Mouse (Mus musculus): ENCODE data around the gene Olfr1219. TPM values are rescaled to one million over a fixed set of nuclear protein-coding genes. Genes with fewer than 3 reads are reported as not detected.

Gene Olfr1219
- polyA plus RNA-seq (2012; fragmentation: generic; extraction: Trizol): not detected

GRCm38 (mm10) chr2:89083413-89083812 is at the start of gene Olfr1219:
TSS of gene Olfr1219 (minus strand) at chr2:89083513.
- TF ChIP-seq POLR2AphosphoS2 (IDR thresholded peaks at IDR 0.05; ENCODE audit: insufficient read length, low read depth): no peak
- Histone ChIP-seq H3K27me3 (ENCODE audit: control insufficient read depth, insufficient read depth, insufficient read length) (no peaks in the 10 kb centered on the region), H3K36me3 (ENCODE audit: control insufficient read depth, insufficient read depth) (no peaks in the 10 kb centered on the region), H3ac (ENCODE audit: control insufficient read depth, insufficient read length) (no peak within 1 kb of the TSS), H3K79me2 (ENCODE audit: control insufficient read depth, insufficient read depth) (no peaks in the 10 kb centered on the region), H3K4me2 (ENCODE audit: low read depth) (no peak within 1 kb of the TSS), H3K4me3 (no peak within 1 kb of the TSS)

GRCm38 (mm10) chr2:89132954-89133353 is 49.6 kb upstream of the Olfr1219 start, which contains the start of gene Olfr1222:
TSS of gene Olfr1222 (minus strand) at chr2:89133054.
- H3K36me3 ChIP-seq (ENCODE audit: control insufficient read depth, insufficient read depth): no peaks in the 10 kb centered on the region
- no peak within 1 kb of the TSS for H3K4me3 ChIP-seq
- no peak within 1 kb of the TSS for H3K4me2 ChIP-seq (ENCODE audit: low read depth)
- no peaks in the 10 kb centered on the region for H3K79me2 ChIP-seq (ENCODE audit: control insufficient read depth, insufficient read depth)
- no peaks in the 10 kb centered on the region for H3K27me3 ChIP-seq (ENCODE audit: control insufficient read depth, insufficient read depth, insufficient read length)
- TF ChIP-seq USF1 (IDR thresholded peaks at IDR 0.05; ENCODE audit: low read depth) (no peak), TCF3 (IDR thresholded peaks at IDR 0.05; ENCODE audit: insufficient read length, low read depth) (no peak), SRF (IDR thresholded peaks at IDR 0.05; ENCODE audit: control insufficient read depth, insufficient read length, low read depth) (no peak)
- H3ac ChIP-seq (ENCODE audit: control insufficient read depth, insufficient read length): no peak within 1 kb of the TSS

- no peaks in the 10 kb centered on the region for H3K79me2 ChIP-seq (ENCODE audit: control insufficient read depth, insufficient read depth)
- H3K4me3 ChIP-seq: no peak within 1 kb of the TSS
- no peaks in the 10 kb centered on the region for H3K27me3 ChIP-seq (ENCODE audit: control insufficient read depth, insufficient read depth, insufficient read length)
- no peak within 1 kb of the TSS for H3ac ChIP-seq (ENCODE audit: control insufficient read depth, insufficient read length)
- H3K4me2 ChIP-seq (ENCODE audit: low read depth): no peak within 1 kb of the TSS
- H3K36me3 ChIP-seq (ENCODE audit: control insufficient read depth, insufficient read depth): no peaks in the 10 kb centered on the region
- TF ChIP-seq POLR2AphosphoS2 (IDR thresholded peaks at IDR 0.05; ENCODE audit: insufficient read length, low read depth) (no peak), POLR2A (IDR thresholded peaks at IDR 0.05; ENCODE audit: insufficient read length, low read depth) (no peak), REST (IDR thresholded peaks at IDR 0.05; ENCODE audit: insufficient read depth, insufficient read length) (no peak), CEBPB (IDR thresholded peaks at IDR 0.05; ENCODE audit: insufficient read depth, poor library complexity, severe bottlenecking) (no peak)
These were observed 33.9 kb upstream of the Olfr1219 start, which contains the start of gene Olfr1221 for GRCm38 (mm10) chr2:89117183-89117582. TSS of gene Olfr1221 (minus strand) at chr2:89117283.

- no peak within 1 kb of the TSS for H3K4me3 ChIP-seq
- H3K36me3 ChIP-seq (ENCODE audit: control insufficient read depth, insufficient read depth): no peaks in the 10 kb centered on the region
- H3ac ChIP-seq (ENCODE audit: control insufficient read depth, insufficient read length): no peak within 1 kb of the TSS
- no peak within 1 kb of the TSS for H3K4me2 ChIP-seq (ENCODE audit: low read depth)
- no peaks in the 10 kb centered on the region for H3K27me3 ChIP-seq (ENCODE audit: control insufficient read depth, insufficient read depth, insufficient read length)
- H3K79me2 ChIP-seq (ENCODE audit: control insufficient read depth, insufficient read depth): no peaks in the 10 kb centered on the region
- TF ChIP-seq POLR2AphosphoS2 (IDR thresholded peaks at IDR 0.05; ENCODE audit: insufficient read length, low read depth) (no peak), CEBPB (IDR thresholded peaks at IDR 0.05; ENCODE audit: insufficient read depth, poor library complexity, severe bottlenecking) (no peak), MYOG (IDR thresholded peaks at IDR 0.05; ENCODE audit: control insufficient read depth in 1 of 3, insufficient read depth in 1 of 3, insufficient read length in 2 of 3, low read depth in 2 of 3) (no peak), MYOD1 (IDR thresholded peaks at IDR 0.05; ENCODE audit: control insufficient read depth in 1 of 3, insufficient read length in 2 of 3, low read depth in 2 of 3) (no peak), POLR2A (IDR thresholded peaks at IDR 0.05; ENCODE audit: insufficient read length, low read depth) (no peak), E2F4 (IDR thresholded peaks at IDR 0.05; ENCODE audit: insufficient read depth) (no peak), MAX (IDR thresholded peaks at IDR 0.05; ENCODE audit: low read depth) (no peak), REST (IDR thresholded peaks at IDR 0.05; ENCODE audit: insufficient read depth, insufficient read length) (no peak), USF1 (IDR thresholded peaks at IDR 0.05; ENCODE audit: low read depth) (no peak), SRF (IDR thresholded peaks at IDR 0.05; ENCODE audit: control insufficient read depth, insufficient read length, low read depth) (no peak), TCF3 (IDR thresholded peaks at IDR 0.05; ENCODE audit: insufficient read length, low read depth) (no peak), TCF12 (IDR thresholded peaks at IDR 0.05; ENCODE audit: insufficient read depth, poor library complexity, severe bottlenecking) (no peak)
These were observed 23.4 kb upstream of the Olfr1219 start, which contains the start of gene Olfr1220 for GRCm38 (mm10) chr2:89106735-89107134. TSS of gene Olfr1220 (minus strand) at chr2:89106835.

GRCm38 (mm10) chr2:89105651-89106050 is 22.3 kb upstream of the Olfr1219 start:
- Histone ChIP-seq H3ac (ENCODE audit: control insufficient read depth, insufficient read length) (no peak overlapping the region), H3K79me2 (ENCODE audit: control insufficient read depth, insufficient read depth) (no peaks in the 10 kb centered on the region), H3K4me2 (ENCODE audit: low read depth) (no peak overlapping the region), H3K4me3 (no peak overlapping the region), H3K27me3 (ENCODE audit: control insufficient read depth, insufficient read depth, insufficient read length) (no peaks in the 10 kb centered on the region), H3K36me3 (ENCODE audit: control insufficient read depth, insufficient read depth) (no peaks in the 10 kb centered on the region)
- TF ChIP-seq CEBPB (IDR thresholded peaks at IDR 0.05; ENCODE audit: insufficient read depth, poor library complexity, severe bottlenecking) (no peak), USF1 (IDR thresholded peaks at IDR 0.05; ENCODE audit: low read depth) (no peak), MYOD1 (IDR thresholded peaks at IDR 0.05; ENCODE audit: control insufficient read depth in 1 of 3, insufficient read length in 2 of 3, low read depth in 2 of 3) (no peak), POLR2A (IDR thresholded peaks at IDR 0.05; ENCODE audit: insufficient read length, low read depth) (no peak), TCF12 (IDR thresholded peaks at IDR 0.05; ENCODE audit: insufficient read depth, poor library complexity, severe bottlenecking) (no peak), TCF3 (IDR thresholded peaks at IDR 0.05; ENCODE audit: insufficient read length, low read depth) (no peak), MAX (IDR thresholded peaks at IDR 0.05; ENCODE audit: low read depth) (no peak), MYOG (IDR thresholded peaks at IDR 0.05; ENCODE audit: control insufficient read depth in 1 of 3, insufficient read depth in 1 of 3, insufficient read length in 2 of 3, low read depth in 2 of 3) (no peak), E2F4 (IDR thresholded peaks at IDR 0.05; ENCODE audit: insufficient read depth) (no peak), SRF (IDR thresholded peaks at IDR 0.05; ENCODE audit: control insufficient read depth, insufficient read length, low read depth) (no peak), REST (IDR thresholded peaks at IDR 0.05; ENCODE audit: insufficient read depth, insufficient read length) (no peak), POLR2AphosphoS2 (IDR thresholded peaks at IDR 0.05; ENCODE audit: insufficient read length, low read depth) (no peak)

All from myocyte (in vitro differentiated cells).